Mouse (Mus musculus): ENCODE measurements around the gene Adk. TPM values are rescaled to one million over a fixed set of nuclear protein-coding genes. Genes with fewer than 3 reads are reported as not detected.

The Adk gene
- total and polyA plus RNA-seq, 3 experiments, result 69.0 to 479 (median 102) TPM

- no peak for DNase-seq (ENCODE audit: low read depth, low spot score)
- Histone ChIP-seq H3K9ac (ENCODE audit: control insufficient read depth, low read depth, low read length, poor library complexity, severe bottlenecking) (no peak overlapping the region), H3K79me2 (ENCODE audit: control insufficient read depth, insufficient read depth, low read length, poor library complexity) (no peaks in the 10 kb centered on the region), H3K27me3 (ENCODE audit: control insufficient read depth in 1 of 2, insufficient read depth in 2 of 2, low read length in 2 of 2) (peaks cover 0 to 2% of the 10 kb centered on the region in 2 experiments; a peak in 1 of 4 replicates), H3K4me1 (ENCODE audit: control insufficient read depth in 1 of 2, insufficient read depth in 2 of 2, low read length in 2 of 2) (no peaks in the 10 kb centered on the region), H3K36me3 (ENCODE audit: control insufficient read depth in 1 of 2, insufficient read depth in 2 of 2, low read length in 2 of 2) (no peaks in the 10 kb centered on the region), H3K4me3 (ENCODE audit: control insufficient read depth in 1 of 2, insufficient read depth in 1 of 2, low read depth in 2 of 2, low read length in 2 of 2) (no peak overlapping the region), H3K9me3 (replicated peaks; ENCODE audit: insufficient read depth, low read length) (no peaks in the 10 kb centered on the region), H3K27ac (ENCODE audit: control insufficient read depth, low read depth, low read length) (no peak overlapping the region)
- TF ChIP-seq SIN3A (IDR thresholded peaks at IDR 0.05; ENCODE audit: low read length) (no peak), BHLHE40 (IDR thresholded peaks at IDR 0.05; ENCODE audit: borderline replicate concordance, low read depth, low read length) (no peak), GATA1 (IDR thresholded peaks at IDR 0.05; ENCODE audit: low read depth, low read length) (no peak), UBTF (IDR thresholded peaks at IDR 0.05; ENCODE audit: borderline replicate concordance, insufficient read depth, low read depth, low read length) (no peak), KAT2A (conservative IDR thresholded peaks at IDR 0.05; ENCODE audit: low read depth, low read length) (no peak), ZKSCAN1 (IDR thresholded peaks at IDR 0.05; ENCODE audit: low read depth, low read length) (no peak), RAD21 (IDR thresholded peaks at IDR 0.05; ENCODE audit: low read depth, low read length) (no peak), GABPA (IDR thresholded peaks at IDR 0.05; ENCODE audit: low read depth, low read length) (no peak), ZC3H11A (IDR thresholded peaks at IDR 0.05; ENCODE audit: low read depth, low read length) (no peak), MYB (IDR thresholded peaks at IDR 0.05; ENCODE audit: low read depth, low read length) (no peak), EP300 (IDR thresholded peaks at IDR 0.05; ENCODE audit: low read depth in 1 of 2, low read length in 2 of 2) (no peak), ZMIZ1 (IDR thresholded peaks at IDR 0.05; ENCODE audit: low read depth, low read length) (no peak), TAL1 (IDR thresholded peaks at IDR 0.05; ENCODE audit: low read length) (no peak), USF1 (IDR thresholded peaks at IDR 0.05; ENCODE audit: low read depth, low read length) (no peak), ETS1 (IDR thresholded peaks at IDR 0.05; ENCODE audit: low read depth, low read length) (no peak), SMC3 (IDR thresholded peaks at IDR 0.05; ENCODE audit: low read depth, low read length) (no peak), RCOR1 (IDR thresholded peaks at IDR 0.05; ENCODE audit: low read depth, low read length) (no peak), MAX (IDR thresholded peaks at IDR 0.05; ENCODE audit: low read length) (no peak), MAFK (IDR thresholded peaks at IDR 0.05; ENCODE audit: borderline replicate concordance, low read depth, low read length) (no peak), HCFC1 (IDR thresholded peaks at IDR 0.05; ENCODE audit: low read depth, low read length) (no peak)
These were observed 427.8 kb downstream of the Adk start for GRCm38 (mm10) chr14:21480191-21480590.

- Histone ChIP-seq H3K36me3 (ENCODE audit: control insufficient read depth in 1 of 2, insufficient read depth in 2 of 2, low read length in 2 of 2) (no peaks in the 10 kb centered on the region), H3K27ac (ENCODE audit: control insufficient read depth, low read depth, low read length) (no peak within 1 kb of the TSS), H3K4me1 (ENCODE audit: control insufficient read depth in 1 of 2, insufficient read depth in 2 of 2, low read length in 2 of 2) (no peaks in the 10 kb centered on the region), H3K4me3 (ENCODE audit: control insufficient read depth in 1 of 2, insufficient read depth in 1 of 2, low read depth in 2 of 2, low read length in 2 of 2) (no peak within 1 kb of the TSS), H3K9me3 (replicated peaks; ENCODE audit: insufficient read depth, low read length) (no peaks in the 10 kb centered on the region), H3K27me3 (ENCODE audit: control insufficient read depth in 1 of 2, insufficient read depth in 2 of 2, low read length in 2 of 2) (no peaks in the 10 kb centered on the region; a peak in 1 of 4 replicates), H3K9ac (ENCODE audit: control insufficient read depth, low read depth, low read length, poor library complexity, severe bottlenecking) (no peak within 1 kb of the TSS), H3K79me2 (ENCODE audit: control insufficient read depth, insufficient read depth, low read length, poor library complexity) (no peaks in the 10 kb centered on the region)
- DNase-seq (ENCODE audit: low read depth, low spot score), result no peak
- no peak for TF ChIP-seq GABPA (IDR thresholded peaks at IDR 0.05; ENCODE audit: low read depth, low read length)
- TF ChIP-seq CTCF (IDR thresholded peaks at IDR 0.05 in 2 of 3, conservative IDR thresholded peaks at IDR 0.05 in 1 of 3; ENCODE audit: control insufficient read depth in 1 of 3, insufficient read depth in 1 of 3, low read depth in 2 of 3, low read length in 3 of 3, poor library complexity in 1 of 3, severe bottlenecking in 1 of 3), result no peak
- TF ChIP-seq CHD1 (IDR thresholded peaks at IDR 0.05; ENCODE audit: low read depth, low read length), result no peak
- no peak for TF ChIP-seq TCF12 (IDR thresholded peaks at IDR 0.05; ENCODE audit: low read depth, low read length)
- TF ChIP-seq USF2 (IDR thresholded peaks at IDR 0.05; ENCODE audit: borderline replicate concordance in 1 of 2, insufficient read depth in 1 of 2, low read depth in 1 of 2, low read length in 2 of 2), result no peak
These were observed 428.9 kb downstream of the Adk start, which contains the start of gene Kat6b for GRCm38 (mm10) chr14:21481231-21481630. TSS of gene Kat6b (plus strand) at chr14:21481434.
